ENCODE assay signal across 13 mouse cellular contexts in genomic region chr19:23698366-23698765, GRCm38 (mm10). TPM values are rescaled to one million over a fixed set of nuclear protein-coding genes. Genes with fewer than 3 reads are reported as not detected.
DNase-seq lines count a peak whose midpoint lies in the region.
"Had no signal": no experiment of that assay in that cellular context is flagged by ENCODE, and none has a peak within 500 bp of the region (broad histone marks: within the 10 kb centered on the region; RNA-seq: fewer than 3 reads in every experiment).

No protein-coding gene starts in this region.

- peak; percentile 12 to 15 for DNase-seq in kidney, adult 8-10 months
- no peak for DNase-seq in kidney, adult 18-20 months
- peak; percentile 48 for DNase-seq in R1 (ENCODE audit: low read depth, low spot score)
- peak; percentile 62 to 70 for DNase-seq in adrenal gland, postnatal 36 days
- DNase-seq in lung, postnatal 36 days: peak; percentile 49
- no peak for DNase-seq in spleen, adult 12 weeks (ENCODE audit: low spot score)
- DNase-seq in c-Kit-positive CD71-positive TER-119-positive erythroid progenitor cells, embryonic 14.5 days (ENCODE audit: low spot score): no peak
- DNase-seq: cerebellum, adult 2 months; right cerebral cortex, postnatal 14 days had no signal

RNA-seq across cellular contexts. Expression of gene Ptar1, which starts 11.1 kb away (rescaled TPM):
- total RNA-seq in adrenal gland, postnatal 36 days (2021): 10 to 100 TPM; 28.8 to 29.6 TPM

RNA-seq across cellular contexts. Expression of gene 1700028P14Rik, which starts 45.8 kb away (rescaled TPM):
- total RNA-seq in adrenal gland, postnatal 36 days (2021): under 1 TPM in 1 of 2 experiments, not detected in 1; 0.33 TPM
- total RNA-seq: adrenal gland, adult 18-20 months; G1E; granulocyte monocyte progenitor cell, adult 5-6 weeks; neutrophil, adult 5-6 weeks had no signal

Comparison
In these comparisons a context has a peak if more than half of its experiments do, and no peak if none do; other contexts are left out.
1. DNase-seq: peak in kidney, adult 8-10 months (2 of 2), R1 (single experiment), adrenal gland, postnatal 36 days (2 of 2) and lung, postnatal 36 days (single experiment); none in kidney, adult 18-20 months (single experiment), spleen, adult 12 weeks (single experiment) and c-Kit-positive CD71-positive TER-119-positive erythroid progenitor cells, embryonic 14.5 days (single experiment).